ENCODE assay signal across 10 mouse cellular contexts in the genomic region with DNA sequence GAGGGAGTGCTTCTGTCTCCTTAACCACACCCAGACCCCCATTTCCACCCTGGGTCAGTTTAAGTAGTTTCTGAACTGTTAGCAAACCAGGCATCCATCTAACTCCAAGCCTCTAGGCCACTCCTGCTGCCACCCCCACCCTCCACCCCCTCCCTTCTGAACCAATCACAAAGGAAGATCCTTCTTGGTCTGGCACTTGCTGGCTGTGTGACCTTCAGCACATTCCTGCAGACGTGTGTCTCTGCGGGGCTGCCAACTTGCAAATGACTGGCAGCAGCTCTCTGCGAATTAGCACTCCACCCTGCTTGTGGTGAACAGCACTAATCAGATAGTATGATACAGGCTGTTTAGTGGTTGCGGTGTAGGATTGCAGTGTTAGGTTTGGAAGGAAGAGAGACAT. TPM values are rescaled to one million over a fixed set of nuclear protein-coding genes. Genes with fewer than 3 reads are reported as not detected.
A peak's percentile ranks its signal among the peaks of the same experiment; 100 is the strongest.
DNase-seq lines count a peak whose midpoint lies in the region; ATAC-seq lines count a peak whose summit lies in the region.
"Had no signal": no experiment of that assay in that cellular context is flagged by ENCODE, and none has a peak within 500 bp of the region (broad histone marks: within the 10 kb centered on the region; RNA-seq: fewer than 3 reads in every experiment).

No protein-coding gene starts in this region.

- H3K9me3 ChIP-seq in heart, embryonic 12.5 days (replicated peaks) = no peaks in the 10 kb centered on the region
- H3K9me3 ChIP-seq: lung, embryonic 15.5 days had no signal

- no peaks in the 10 kb centered on the region for H3K36me3 ChIP-seq in heart, embryonic 12.5 days
- H3K36me3 ChIP-seq: lung, embryonic 15.5 days had no signal

- H3K9ac ChIP-seq in heart, embryonic 12.5 days = no peak overlapping the region
- H3K9ac ChIP-seq: lung, embryonic 15.5 days had no signal

- 6% methylated on average over 4 of the region's 4 CpGs for WGBS in heart, embryonic 12.5 days

- H3K4me3 ChIP-seq in heart, embryonic 12.5 days = no peak overlapping the region
- H3K4me3 ChIP-seq: heart, adult 2 months; lung, embryonic 15.5 days had no signal

- H3K27ac ChIP-seq in heart, embryonic 12.5 days (ENCODE audit: poor library complexity, severe bottlenecking) = no peak overlapping the region
- H3K27ac ChIP-seq: heart, adult 2 months; lung, embryonic 15.5 days had no signal

- no peak overlapping the region for H3K4me2 ChIP-seq in heart, embryonic 12.5 days
- H3K4me2 ChIP-seq: lung, embryonic 15.5 days had no signal

- no peak for ATAC-seq in heart, embryonic 12.5 days (ENCODE audit: insufficient number of reproducible peaks, low FRiP score)
- 0 out of 2 replicates have a peak, but pooled peaks have one; percentile 11 for ATAC-seq in granulocyte monocyte progenitor cell, adult 5-6 weeks (replicated peaks; ENCODE audit: poor library complexity, severe bottlenecking)

- H3K4me1 ChIP-seq in heart, embryonic 12.5 days (replicated peaks) = peaks cover 9% of the 10 kb centered on the region

- DNase-seq in heart, adult 9 months (ENCODE audit: low spot score in 2 of 2) = peak; percentile 28 to 38
- peak; percentile 54 for DNase-seq in retina, postnatal 1 day
- no peak for DNase-seq in retina, embryonic 14.5 days (ENCODE audit: low spot score)
- no peak for DNase-seq in B cell, adult 2 months
- DNase-seq in right cerebral cortex, postnatal 4 days = no peak
- DNase-seq in cerebellum, adult 9-11 months = no peak

- no peaks in the 10 kb centered on the region for H3K27me3 ChIP-seq in heart, embryonic 12.5 days (replicated peaks)
- H3K27me3 ChIP-seq: lung, embryonic 15.5 days had no signal

RNA-seq across cellular contexts. Expression of a gene that starts 18.1 kb away (rescaled TPM):
- polyA plus RNA-seq in heart, embryonic 12.5 days (2016; fragmentation: Nextera tagmentation; extraction: Ambion mirVana) = 11.1 and 11.4 TPM in 2 replicates
- 85.5 and 121 TPM in 2 replicates for total RNA-seq in granulocyte monocyte progenitor cell, adult 5-6 weeks (2014; fragmentation: Nextera tagmentation)
- 44.6 and 58.1 TPM in 2 replicates for total RNA-seq in granulocyte monocyte progenitor cell, adult 5-6 weeks (2017)

RNA-seq across cellular contexts. Expression of a gene that starts 36.7 kb away (rescaled TPM):
- polyA plus RNA-seq in heart, embryonic 12.5 days (2016; fragmentation: Nextera tagmentation; extraction: Ambion mirVana) = 0.10 and 0.18 TPM in 2 replicates
- total RNA-seq in granulocyte monocyte progenitor cell, adult 5-6 weeks (2014; fragmentation: Nextera tagmentation) = not detected in 2 replicates
- total RNA-seq in granulocyte monocyte progenitor cell, adult 5-6 weeks (2017) = not detected in 2 replicates

Comparison
In these comparisons a context has a peak if more than half of its experiments do, and no peak if none do; other contexts are left out.
1. DNase-seq: peak in heart, adult 9 months (2 of 2) and retina, postnatal 1 day (single experiment); none in retina, embryonic 14.5 days (single experiment), B cell, adult 2 months (0 of 2), right cerebral cortex, postnatal 4 days (single experiment) and cerebellum, adult 9-11 months (single experiment).